Mouse (Mus musculus) urinary bladder, postnatal 10 days (tissue): Measurements from ENCODE around the gene Gm21830.
"Not testable (repeated sequence)": the region's sequence is repeated elsewhere in the genome, so short reads cannot be mapped to it uniquely, and the experiment has no call there.

Source experiments
- DNase-seq: peaks from one replicate; pipeline ENCODE4 v3.0.0; 2022; ENCODE audit warnings: low spot score

Gm21830 gene

DNA sequence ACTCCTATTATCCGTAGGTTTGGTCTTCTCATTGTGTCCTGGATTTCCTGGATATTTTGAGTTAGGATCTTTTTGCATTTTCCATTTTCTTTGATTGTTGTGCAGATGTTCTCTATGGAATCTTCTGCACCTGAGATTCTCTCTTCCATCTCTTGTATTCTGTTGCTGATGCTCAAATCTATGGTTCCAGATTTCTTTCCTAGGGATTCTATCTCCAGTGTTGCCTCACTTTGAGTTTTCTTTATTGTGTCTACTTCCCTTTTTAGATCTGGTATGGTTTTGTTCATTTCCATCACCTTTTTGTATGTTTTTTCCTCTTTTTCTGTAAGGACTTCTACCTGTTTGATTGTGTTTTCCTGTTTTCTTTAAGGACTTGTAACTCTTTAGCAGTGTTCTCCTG lies at the start of gene Gm21830:
TSS of gene Gm21830 (plus strand) at position 301 of the 400 bp plus-strand sequence.
- not testable (repeated sequence) for DNase-seq

DNA sequence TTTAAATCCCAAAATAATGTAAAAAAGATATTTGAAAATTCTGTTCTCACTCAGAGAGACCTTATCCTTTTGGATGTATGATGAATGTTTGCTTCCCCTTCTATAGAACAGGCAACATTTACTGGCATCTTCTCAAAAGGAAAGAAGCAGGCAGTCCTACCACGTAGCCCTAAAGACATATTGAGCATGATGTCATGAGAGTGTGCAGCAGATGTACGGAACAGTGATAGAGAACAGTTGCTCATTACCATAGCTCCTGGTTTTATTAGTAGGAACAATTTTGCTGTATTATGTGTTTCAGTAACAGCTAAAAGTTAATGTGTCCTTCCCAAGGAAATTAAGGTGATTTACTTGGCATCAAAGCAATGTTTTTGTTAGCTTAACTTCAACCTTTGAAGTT lies 49.0 kb upstream of the Gm21830 start:
- DNase-seq: no peak

DNA sequence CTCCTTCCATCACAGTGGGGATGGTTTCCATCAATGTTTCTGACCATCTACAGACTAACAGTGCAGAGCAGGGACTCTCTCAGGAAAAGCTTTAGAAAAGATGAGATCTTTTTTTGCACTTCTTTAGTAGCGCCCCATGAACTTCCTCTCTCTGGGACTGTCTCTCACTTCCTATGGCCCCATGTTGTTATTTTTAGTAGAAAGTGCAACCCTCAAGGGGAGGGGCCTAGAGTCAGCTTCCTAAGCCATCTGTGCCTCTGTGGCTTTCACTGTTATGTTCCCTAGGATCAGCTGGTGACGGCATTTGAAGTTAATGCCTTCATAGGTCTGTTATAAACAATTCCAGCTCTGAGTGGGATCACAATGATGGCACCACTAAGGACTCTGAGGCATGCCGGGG lies 35.0 kb upstream of the Gm21830 start:
- DNase-seq: no peak

DNA sequence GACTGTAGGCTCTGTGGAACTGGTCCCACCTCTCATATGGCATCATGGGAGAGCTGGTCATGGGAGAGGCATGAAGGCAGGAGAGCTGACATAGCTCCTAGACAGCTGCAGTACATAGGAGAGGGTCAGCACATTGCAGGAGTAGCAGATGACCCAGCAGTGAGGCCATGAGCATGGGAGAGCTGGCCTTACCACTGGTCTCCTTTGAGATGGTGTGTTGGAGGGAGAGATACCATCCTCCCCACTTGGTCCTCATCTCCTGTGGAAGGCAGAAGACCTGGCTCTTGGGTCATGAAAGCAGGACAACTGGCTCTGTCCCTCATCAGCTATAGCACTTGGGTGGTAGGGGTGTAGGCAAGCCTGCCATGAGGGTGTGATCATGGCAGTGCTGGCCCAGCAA lies 7.3 kb downstream of the Gm21830 start:
- no peak for DNase-seq

DNA sequence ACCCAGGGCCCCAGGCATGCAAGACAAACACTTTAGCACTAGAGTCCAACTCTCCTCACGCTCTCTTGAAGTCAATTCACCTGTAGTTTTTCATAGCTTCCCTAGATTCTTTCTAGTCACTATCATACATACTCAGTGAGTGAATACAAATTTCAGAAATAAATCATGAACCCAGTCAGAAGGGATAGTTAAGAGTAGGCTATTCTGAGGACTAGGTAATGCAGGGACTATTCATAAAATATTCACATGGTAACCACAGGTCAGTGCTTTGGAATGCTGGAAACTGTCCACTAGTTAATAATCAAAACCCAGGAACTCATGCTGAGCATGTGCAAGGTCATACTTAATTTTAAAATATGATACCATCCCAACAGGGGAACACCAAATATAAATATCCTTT lies 9.3 kb downstream of the Gm21830 start:
- DNase-seq: no peak

DNA sequence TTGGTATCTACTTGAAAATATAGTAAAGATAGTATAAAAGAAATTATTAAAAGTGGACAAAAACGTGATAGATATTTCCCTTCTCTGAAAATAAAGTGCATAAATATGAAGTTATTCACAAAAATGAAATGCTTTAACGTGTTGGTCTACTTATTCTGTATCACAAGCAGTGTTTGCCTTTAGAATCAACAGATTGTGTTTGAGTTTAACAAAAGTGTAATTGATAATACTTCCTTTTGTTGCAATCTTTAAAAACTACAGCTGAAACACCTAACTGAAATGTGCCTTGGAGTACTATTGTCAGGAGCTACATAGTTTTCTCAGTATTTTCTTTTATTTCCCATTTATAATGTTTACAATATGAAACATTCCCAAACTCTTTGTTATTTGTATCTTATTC lies 19.6 kb downstream of the Gm21830 start, which contains the start of gene Gm26727:
TSS of gene Gm26727 (minus strand) at position 101 of the 400 bp plus-strand sequence.
- no peak for DNase-seq

DNA sequence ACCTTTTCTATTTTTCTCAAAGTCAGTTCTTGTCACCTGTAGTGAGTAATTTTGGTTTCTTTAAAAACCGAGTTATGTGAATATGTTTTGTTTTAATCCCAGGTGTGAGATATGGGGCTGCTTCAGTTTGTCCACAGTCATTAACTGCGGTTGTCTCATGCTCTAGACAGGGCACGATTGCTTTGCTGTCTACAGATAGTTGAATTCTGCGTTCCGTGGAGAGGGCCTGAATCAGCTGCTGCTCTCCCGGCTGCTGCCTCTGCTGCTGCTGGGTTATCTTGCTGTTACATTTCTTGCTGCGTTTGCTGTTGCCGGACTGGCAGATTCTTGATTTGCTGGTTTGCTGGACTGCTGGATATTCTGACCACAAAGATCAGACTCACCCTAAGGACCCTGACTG lies 24.8 kb downstream of the Gm21830 start:
- DNase-seq: no peak

DNA sequence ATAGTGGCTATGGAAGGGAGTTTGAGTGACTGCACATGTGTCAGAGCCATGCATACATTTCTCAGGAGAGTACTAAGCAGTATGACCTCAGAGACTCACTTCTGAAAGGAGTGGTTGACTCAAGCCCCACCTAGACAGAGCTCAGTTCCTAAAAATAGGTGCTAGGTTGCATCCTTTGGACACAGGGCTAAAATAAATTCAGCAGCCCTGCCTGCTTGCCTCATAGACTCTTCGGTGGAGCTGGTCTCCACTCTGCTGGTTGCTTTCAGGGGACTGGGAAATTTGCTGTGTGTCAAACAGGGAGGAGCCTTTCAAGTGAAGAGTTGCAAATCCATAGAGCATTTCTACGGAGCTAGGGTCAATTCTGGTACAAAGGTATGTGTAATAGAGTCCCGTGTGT lies 32.3 kb downstream of the Gm21830 start, which contains the start of gene Xirp2:
TSS of gene Xirp2 (plus strand) at position 223 of the 400 bp plus-strand sequence.
- no peak for DNase-seq

DNA sequence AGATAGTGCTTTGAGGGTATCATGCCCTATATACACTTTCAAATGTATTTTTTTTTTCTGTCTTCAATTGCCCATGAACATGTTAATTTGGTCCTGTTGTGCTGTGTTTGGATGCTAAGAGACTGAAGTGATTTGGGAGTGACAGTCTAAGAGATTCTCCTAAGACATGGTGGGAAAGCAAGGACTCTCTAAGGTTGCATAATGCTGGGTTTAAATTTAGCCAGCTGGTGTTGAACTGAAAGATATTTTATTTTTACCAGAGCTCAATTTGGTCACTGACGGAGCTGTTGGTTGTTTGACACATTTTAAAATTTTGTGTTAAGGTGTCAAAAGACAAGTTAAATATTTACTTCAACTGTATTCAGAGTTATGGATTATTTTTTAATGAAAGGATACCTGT lies 33.2 kb downstream of the Gm21830 start:
- DNase-seq: no peak

DNA sequence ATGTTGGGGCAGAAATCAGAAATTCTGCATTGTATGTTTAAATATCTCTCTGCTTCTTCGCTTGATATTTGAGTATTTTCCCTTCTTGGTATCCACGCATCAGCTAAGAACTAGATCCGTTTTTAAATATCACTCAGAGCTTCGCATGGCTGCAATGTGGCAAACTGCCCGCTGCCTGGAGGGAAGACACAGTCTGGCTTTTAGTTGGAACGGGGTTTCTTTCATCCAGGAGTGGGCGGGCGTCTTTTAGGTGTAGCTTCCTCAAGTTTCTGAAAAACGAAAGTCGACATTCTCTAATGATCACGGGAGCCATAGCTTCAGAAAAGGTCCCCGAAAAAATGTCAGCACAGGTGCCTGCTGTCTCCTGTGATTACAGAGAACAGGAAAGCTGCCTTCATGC lies 33.7 kb downstream of the Gm21830 start:
- no peak for DNase-seq

DNA sequence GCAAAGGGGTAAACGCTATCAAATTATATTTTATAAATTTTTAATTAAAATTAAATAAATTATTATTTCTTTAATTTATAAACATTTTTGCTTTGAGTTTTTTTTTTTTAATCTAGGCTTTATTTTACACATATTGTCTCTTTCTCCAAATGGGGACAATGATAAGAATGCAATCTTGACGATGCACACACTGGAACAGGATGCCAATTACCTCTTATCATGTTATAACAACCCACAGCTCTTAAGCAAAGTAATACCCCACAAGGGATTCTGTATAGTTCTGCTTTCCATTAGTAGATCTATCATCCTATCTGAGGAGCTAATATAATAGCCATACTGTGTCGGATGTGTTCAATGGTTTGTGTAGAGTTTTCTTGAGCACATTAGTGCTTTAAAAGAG lies 47.3 kb downstream of the Gm21830 start:
- no peak for DNase-seq

DNA sequence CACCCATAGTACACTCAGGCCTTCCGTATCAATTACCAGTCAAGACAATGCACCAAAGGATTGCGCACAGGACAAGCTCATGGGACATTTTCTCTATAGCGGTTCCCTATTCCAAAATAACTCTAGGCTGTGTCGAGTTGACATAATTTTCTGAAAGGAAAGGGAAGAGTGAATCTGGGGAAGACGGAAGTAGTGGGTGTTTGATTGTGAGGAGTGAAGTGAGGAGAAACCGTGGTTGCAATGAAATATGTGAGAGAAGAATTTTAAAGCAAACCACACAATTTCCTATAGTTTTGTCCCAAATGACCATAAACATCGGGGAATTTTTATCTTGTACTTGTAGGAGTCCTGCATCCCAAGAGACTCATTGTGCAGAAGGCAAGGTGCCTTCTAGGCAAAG lies 53.5 kb downstream of the Gm21830 start:
- no peak for DNase-seq

DNA sequence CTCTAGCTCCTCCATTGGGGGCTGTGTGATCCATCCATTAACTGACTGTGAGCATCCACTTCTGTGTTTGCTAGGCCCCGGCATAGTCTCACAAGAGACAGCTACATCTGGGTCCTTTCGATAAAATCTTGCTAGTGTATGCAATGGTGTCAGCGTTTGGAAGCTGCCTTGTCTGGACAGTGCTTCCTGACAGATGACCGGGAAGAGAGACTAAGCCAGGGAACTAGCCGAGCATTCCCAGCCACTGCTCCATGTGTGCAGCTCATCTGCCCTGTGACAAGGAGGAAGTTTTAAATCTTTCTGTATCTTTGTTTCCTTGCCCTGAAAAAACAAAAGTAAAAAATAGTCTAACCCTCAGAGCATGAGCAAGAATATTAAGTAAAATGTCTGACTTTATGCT lies 56.5 kb downstream of the Gm21830 start:
- DNase-seq: not testable (repeated sequence)

DNA sequence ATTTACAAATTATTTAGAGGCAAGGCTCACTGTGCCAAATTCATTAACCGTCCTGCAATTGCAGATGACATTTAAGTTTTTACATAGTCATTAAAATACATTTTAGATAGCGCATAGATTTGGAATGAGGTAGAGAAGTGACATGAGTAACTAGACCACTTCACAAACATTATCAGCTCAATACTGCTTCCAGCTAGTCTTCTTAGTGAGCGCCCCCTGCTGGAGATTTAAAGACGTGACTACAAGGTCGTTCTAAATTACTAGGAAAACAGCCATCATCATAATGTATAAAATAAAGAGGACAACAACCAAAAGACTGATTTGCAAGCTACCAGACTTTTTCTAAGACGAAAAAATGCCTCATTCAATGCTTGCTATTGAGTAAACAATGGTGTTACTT lies 64.2 kb downstream of the Gm21830 start:
- DNase-seq: no peak

DNA sequence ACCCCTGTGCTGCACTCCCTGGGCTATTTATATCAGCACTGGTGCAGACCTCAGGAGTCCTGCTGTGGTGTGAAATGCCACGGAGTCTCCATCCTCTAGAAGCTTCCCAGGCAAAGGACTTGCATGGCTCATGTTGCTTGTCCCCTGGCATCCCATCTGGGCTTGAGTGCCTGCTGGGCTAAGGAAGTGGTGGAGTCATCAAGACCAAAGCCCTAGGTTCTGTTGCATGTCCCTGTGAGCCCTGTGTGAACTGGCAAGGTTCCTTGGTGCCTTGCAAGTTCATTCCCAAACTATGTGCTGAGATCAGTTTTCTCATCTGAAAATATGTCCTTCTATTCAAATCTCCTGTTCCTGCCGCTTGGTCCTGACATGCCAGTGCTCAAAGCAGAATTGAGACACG lies 67.5 kb downstream of the Gm21830 start:
- DNase-seq: no peak
